Mouse (Mus musculus): Measurements from ENCODE around the gene Esx1. TPM values are rescaled to one million over a fixed set of nuclear protein-coding genes. Genes with fewer than 3 reads are reported as not detected.

Gene Esx1
- polyA plus RNA-seq, 1 experiment from 2014 or later, result not detected

GRCm38 (mm10) chrX:137142546-137142945, 20.7 kb upstream of the Esx1 start:
- WGBS, result 38% methylated on average over 2 of the region's 2 CpGs
- ATAC-seq (ENCODE audit: insufficient number of reproducible peaks, low FRiP score, low TSS enrichment, low read depth) (no peak), DNase-seq (ENCODE audit: low spot score) (no peak)

DNA sequence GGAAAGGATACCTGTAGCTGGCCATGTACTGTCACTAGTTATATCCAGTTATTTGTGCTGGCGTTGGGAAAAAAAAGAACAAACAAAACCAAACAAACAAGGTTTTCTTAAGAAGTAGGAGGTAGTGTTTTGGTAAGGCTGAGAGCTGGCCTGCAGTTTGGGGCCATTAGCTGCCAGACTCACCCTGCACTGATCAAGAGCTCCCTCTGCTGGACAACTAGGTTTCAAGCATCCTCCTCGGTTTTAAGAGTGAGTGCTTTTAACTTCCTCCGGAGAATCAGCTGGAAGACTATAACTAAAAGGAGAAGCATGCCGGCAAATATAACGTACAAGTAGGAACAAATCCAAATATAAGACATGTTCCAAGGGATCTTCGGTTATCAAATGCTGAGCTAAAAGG, 19.8 kb upstream of the Esx1 start:
- DNase-seq (ENCODE audit: low spot score), result peak; percentile 61
- Histone ChIP-seq H3K9me3 (ENCODE audit: control insufficient read depth, low read length) (no peaks in the 10 kb centered on the region), H3K36me3 (ENCODE audit: control insufficient read depth, insufficient read depth, low read length) (no peaks in the 10 kb centered on the region), H3K4me1 (ENCODE audit: control insufficient read depth, insufficient read depth, low read length) (no peaks in the 10 kb centered on the region), H3K4me3 (ENCODE audit: low read depth, low read length) (no peak overlapping the region), H3K9ac (ENCODE audit: low read length) (no peak overlapping the region), H3K27me3 (ENCODE audit: control insufficient read depth, insufficient read depth, low read length) (no peaks in the 10 kb centered on the region), H3K4me2 (ENCODE audit: low read depth, severe bottlenecking) (no peak overlapping the region), H3K27ac (replicated peaks; ENCODE audit: low read depth, low read length) (no peak overlapping the region)
- no peak for ATAC-seq (ENCODE audit: insufficient number of reproducible peaks, low FRiP score, low TSS enrichment, low read depth)
- WGBS, result 15% methylated on average over 6 of the region's 6 CpGs

More at GRCm38 (mm10) chrX:137142546-137142945, 20.7 kb upstream of the Esx1 start:
- no peaks in the 10 kb centered on the region for H3K9me3 ChIP-seq (ENCODE audit: control insufficient read depth, low read length)
- no peak overlapping the region for H3K4me3 ChIP-seq (ENCODE audit: low read depth, low read length)
- H3K27me3 ChIP-seq (ENCODE audit: control insufficient read depth, insufficient read depth, low read length), result no peaks in the 10 kb centered on the region
- H3K4me2 ChIP-seq (ENCODE audit: low read depth, severe bottlenecking), result no peak overlapping the region
- no peak overlapping the region for H3K9ac ChIP-seq (ENCODE audit: low read length)
- H3K27ac ChIP-seq (replicated peaks; ENCODE audit: low read depth, low read length), result no peak overlapping the region
- no peaks in the 10 kb centered on the region for H3K36me3 ChIP-seq (ENCODE audit: control insufficient read depth, insufficient read depth, low read length)
- no peaks in the 10 kb centered on the region for H3K4me1 ChIP-seq (ENCODE audit: control insufficient read depth, insufficient read depth, low read length)

DNA sequence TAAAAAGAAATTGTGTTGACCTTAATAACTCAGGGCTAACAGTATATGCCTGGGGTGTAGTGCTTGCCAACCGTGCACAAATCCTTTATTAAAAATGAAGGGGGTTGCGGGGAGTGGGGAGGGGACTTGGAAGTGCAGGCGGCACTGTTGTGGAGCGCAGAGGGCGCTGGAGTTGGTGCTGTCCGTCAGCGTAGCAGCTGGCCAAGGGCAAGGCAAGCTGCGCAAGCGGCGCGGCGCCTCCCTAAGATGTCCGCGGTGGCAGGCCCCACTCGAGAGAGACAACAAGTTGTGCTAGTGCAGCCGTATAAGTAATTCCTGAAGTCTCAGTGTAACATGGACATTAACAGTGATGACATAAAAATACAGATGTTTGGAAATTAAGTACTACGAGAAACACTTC, 5.7 kb upstream of the Esx1 start:
- ATAC-seq (ENCODE audit: insufficient number of reproducible peaks, low FRiP score, low TSS enrichment, low read depth), result 0 out of 2 replicates have a peak, but pooled peaks have one; percentile 31
- DNase-seq (ENCODE audit: low spot score), result no peak
- Histone ChIP-seq H3K27ac (replicated peaks; ENCODE audit: low read depth, low read length) (no peak overlapping the region), H3K9me3 (ENCODE audit: control insufficient read depth, low read length) (no peaks in the 10 kb centered on the region), H3K9ac (ENCODE audit: low read length) (no peak overlapping the region), H3K27me3 (ENCODE audit: control insufficient read depth, insufficient read depth, low read length) (peaks cover 24% of the 10 kb centered on the region), H3K4me1 (ENCODE audit: control insufficient read depth, insufficient read depth, low read length) (no peaks in the 10 kb centered on the region), H3K36me3 (ENCODE audit: control insufficient read depth, insufficient read depth, low read length) (no peaks in the 10 kb centered on the region), H3K4me3 (ENCODE audit: low read depth, low read length) (no peak overlapping the region), H3K4me2 (ENCODE audit: low read depth, severe bottlenecking) (no peak overlapping the region)
- WGBS, result 14% methylated on average over 17 of the region's 17 CpGs

DNA sequence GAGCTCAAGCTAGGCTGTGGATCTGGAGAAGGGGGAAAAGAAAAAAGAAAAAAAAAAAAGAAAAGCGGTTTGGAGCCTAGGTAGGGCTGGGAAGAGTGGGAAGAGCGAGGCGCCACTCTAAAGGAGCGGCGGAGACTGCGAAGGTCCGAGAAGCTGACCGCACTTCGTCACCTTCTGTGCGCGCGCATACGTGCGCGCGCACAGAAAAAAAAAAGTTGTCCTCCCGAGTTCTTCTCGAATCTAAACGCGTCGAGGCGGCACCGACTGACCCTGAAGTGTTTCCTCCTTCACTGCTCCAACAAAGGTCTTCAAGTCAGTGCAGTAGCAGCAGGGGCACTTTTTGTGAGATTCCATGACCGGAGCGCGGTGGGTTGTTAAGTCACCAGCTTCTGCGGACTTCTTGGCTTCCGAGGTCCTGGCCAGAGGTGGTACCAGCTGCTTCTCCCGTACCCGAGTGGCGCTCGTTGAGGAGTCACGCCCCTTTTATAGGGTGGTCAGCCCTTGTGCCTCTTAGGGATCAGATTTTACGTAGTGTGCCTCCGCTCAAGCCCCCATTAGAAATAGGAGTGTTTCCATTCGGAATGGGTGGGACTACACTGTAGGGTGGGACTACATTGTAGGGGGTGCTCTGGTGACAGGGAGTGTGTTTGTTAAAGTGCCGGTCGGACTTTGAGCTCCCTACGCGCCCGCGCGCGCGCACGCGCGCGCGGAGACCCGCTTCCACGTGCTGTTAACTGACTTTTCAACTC, 2.0 kb downstream of the Esx1 start:
- no peak overlapping the region for H3K9ac ChIP-seq (ENCODE audit: low read length)
- H3K4me3 ChIP-seq (ENCODE audit: low read depth, low read length), result no peak overlapping the region
- DNase-seq (ENCODE audit: low spot score) (no peak), ATAC-seq (ENCODE audit: insufficient number of reproducible peaks, low FRiP score, low TSS enrichment, low read depth) (0 out of 2 replicates have a peak, but pooled peaks have one; percentile 29)
- peaks cover 61% of the 10 kb centered on the region for H3K27me3 ChIP-seq (ENCODE audit: control insufficient read depth, insufficient read depth, low read length)
- H3K4me1 ChIP-seq (ENCODE audit: control insufficient read depth, insufficient read depth, low read length), result no peaks in the 10 kb centered on the region
- peak overlapping the region; percentile 25; the same call in 1 of the 2 replicates for H3K4me2 ChIP-seq (ENCODE audit: low read depth, severe bottlenecking)
- 20% methylated on average over 52 of the region's 52 CpGs for WGBS
- H3K36me3 ChIP-seq (ENCODE audit: control insufficient read depth, insufficient read depth, low read length), result no peaks in the 10 kb centered on the region
- no peaks in the 10 kb centered on the region for H3K9me3 ChIP-seq (ENCODE audit: control insufficient read depth, low read length)
- H3K27ac ChIP-seq (replicated peaks; ENCODE audit: low read depth, low read length), result no peak overlapping the region

- H3K4me3 ChIP-seq (ENCODE audit: low read depth, low read length), result no peak overlapping the region
- H3K9me3 ChIP-seq (ENCODE audit: control insufficient read depth, low read length), result no peaks in the 10 kb centered on the region
- H3K9ac ChIP-seq (ENCODE audit: low read length), result no peak overlapping the region
- peaks cover 62% of the 10 kb centered on the region for H3K27me3 ChIP-seq (ENCODE audit: control insufficient read depth, insufficient read depth, low read length)
- WGBS, result 19% methylated on average over 40 of the region's 40 CpGs
- H3K27ac ChIP-seq (replicated peaks; ENCODE audit: low read depth, low read length), result no peak overlapping the region
- H3K36me3 ChIP-seq (ENCODE audit: control insufficient read depth, insufficient read depth, low read length), result no peaks in the 10 kb centered on the region
- DNase-seq (ENCODE audit: low spot score) (peak; percentile 83), ATAC-seq (ENCODE audit: insufficient number of reproducible peaks, low FRiP score, low TSS enrichment, low read depth) (peak; percentile 76)
- H3K4me1 ChIP-seq (ENCODE audit: control insufficient read depth, insufficient read depth, low read length), result no peaks in the 10 kb centered on the region
- H3K4me2 ChIP-seq (ENCODE audit: low read depth, severe bottlenecking), result no peak overlapping the region
Observed at GRCm38 (mm10) chrX:137118097-137118746, 3.7 kb downstream of the Esx1 start.

GRCm38 (mm10) chrX:137106498-137106897, 15.4 kb downstream of the Esx1 start:
- Histone ChIP-seq H3K9ac (ENCODE audit: low read length) (no peak overlapping the region), H3K4me3 (ENCODE audit: low read depth, low read length) (no peak overlapping the region), H3K36me3 (ENCODE audit: control insufficient read depth, insufficient read depth, low read length) (no peaks in the 10 kb centered on the region), H3K4me1 (ENCODE audit: control insufficient read depth, insufficient read depth, low read length) (no peaks in the 10 kb centered on the region), H3K27ac (replicated peaks; ENCODE audit: low read depth, low read length) (no peak overlapping the region), H3K9me3 (ENCODE audit: control insufficient read depth, low read length) (no peaks in the 10 kb centered on the region), H3K27me3 (ENCODE audit: control insufficient read depth, insufficient read depth, low read length) (peaks cover 34% of the 10 kb centered on the region), H3K4me2 (ENCODE audit: low read depth, severe bottlenecking) (no peak overlapping the region)
- ATAC-seq (ENCODE audit: insufficient number of reproducible peaks, low FRiP score, low TSS enrichment, low read depth) (no peak), DNase-seq (ENCODE audit: low spot score) (no peak)
- WGBS, result 12% methylated on average over 12 of the region's 13 CpGs

- Histone ChIP-seq H3K36me3 (ENCODE audit: control insufficient read depth, insufficient read depth, low read length) (no peaks in the 10 kb centered on the region), H3K27ac (replicated peaks; ENCODE audit: low read depth, low read length) (no peak overlapping the region), H3K4me1 (ENCODE audit: control insufficient read depth, insufficient read depth, low read length) (no peaks in the 10 kb centered on the region), H3K27me3 (ENCODE audit: control insufficient read depth, insufficient read depth, low read length) (peaks cover 41% of the 10 kb centered on the region), H3K4me3 (ENCODE audit: low read depth, low read length) (no peak overlapping the region), H3K4me2 (ENCODE audit: low read depth, severe bottlenecking) (no peak overlapping the region), H3K9me3 (ENCODE audit: control insufficient read depth, low read length) (no peaks in the 10 kb centered on the region), H3K9ac (ENCODE audit: low read length) (no peak overlapping the region)
- no peak for ATAC-seq (ENCODE audit: insufficient number of reproducible peaks, low FRiP score, low TSS enrichment, low read depth)
- WGBS, result 22% methylated on average over 25 of the region's 25 CpGs
- DNase-seq (ENCODE audit: low spot score), result no peak
Observed at GRCm38 (mm10) chrX:137104531-137104930, 17.4 kb downstream of the Esx1 start.
